Mouse (Mus musculus): ENCODE data around the gene Abhd17a. TPM values are rescaled to one million over a fixed set of nuclear protein-coding genes. Genes with fewer than 3 reads are reported as not detected.

The Abhd17a gene
- total and polyA plus RNA-seq, 2 experiments from 2014 or later: 154 to 201 TPM

DNA sequence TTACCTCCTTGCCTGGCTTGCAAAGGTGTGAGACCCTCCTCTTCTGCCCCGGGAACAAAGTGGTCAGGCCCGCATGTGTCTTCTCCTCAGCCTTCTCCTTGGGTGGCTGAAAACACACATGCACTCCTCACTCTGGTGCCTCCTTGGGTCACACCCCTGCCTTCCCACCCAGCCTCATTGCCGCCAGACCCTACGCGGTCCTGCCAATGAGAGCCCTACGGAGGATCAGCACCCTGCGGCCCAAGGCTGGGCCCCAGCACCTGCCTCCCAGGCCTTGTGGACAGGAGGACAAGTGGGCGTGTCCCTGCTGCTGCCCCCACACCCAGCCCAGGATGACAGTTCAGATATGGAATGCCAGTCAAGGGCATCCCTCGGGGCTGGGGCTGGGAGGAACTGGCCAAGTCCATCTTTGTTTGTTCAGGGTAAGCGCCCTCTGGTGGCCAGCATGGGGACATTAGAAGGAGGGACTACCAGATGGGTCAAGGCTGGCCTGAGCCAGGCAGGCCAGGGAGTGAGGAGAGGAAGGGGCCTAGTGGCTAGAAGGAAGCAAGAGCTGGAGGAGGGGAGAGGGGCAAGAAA, 41.6 kb downstream of the Abhd17a start:
- WGBS: 74% methylated on average over 10 of the region's 10 CpGs
- ATAC-seq (peak; percentile 71), DNase-seq (peak; percentile 62)
- Histone ChIP-seq H3K4me2 (ENCODE audit: low read depth) (no peak overlapping the region), H3K9me3 (ENCODE audit: low read length) (no peaks in the 10 kb centered on the region), H3K4me3 (ENCODE audit: low read depth, low read length) (no peak overlapping the region), H3K27me3 (ENCODE audit: insufficient read depth, low read length) (no peaks in the 10 kb centered on the region), H3K4me1 (ENCODE audit: insufficient read depth) (no peaks in the 10 kb centered on the region), H3K9ac (no peak overlapping the region), H3K36me3 (ENCODE audit: insufficient read depth) (peaks cover 61% of the 10 kb centered on the region), H3K27ac (ENCODE audit: low read depth, low read length) (no peak overlapping the region)
- peak; percentile 86 for TF ChIP-seq CTCF (IDR thresholded peaks at IDR 0.05; ENCODE audit: low read depth)

DNA sequence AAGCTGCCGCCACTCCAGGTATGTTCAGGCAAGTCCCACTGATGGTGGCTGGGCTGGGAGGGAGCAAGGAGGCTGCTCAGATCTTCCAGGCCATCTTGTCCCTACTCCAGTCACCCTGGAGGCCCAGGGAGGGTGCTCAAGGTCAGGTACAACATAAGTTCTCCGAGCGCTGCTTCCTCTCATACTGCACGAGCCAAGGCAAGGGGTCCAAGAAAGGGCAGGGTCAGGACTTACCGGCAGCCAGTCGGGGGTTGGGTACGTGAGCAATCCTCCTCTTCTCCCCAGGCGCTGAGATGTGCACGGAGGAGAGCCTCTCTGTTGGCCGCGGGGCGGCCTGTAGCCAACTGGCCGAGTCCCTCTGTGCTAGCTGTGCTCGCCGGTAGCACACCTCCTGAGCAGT, 42.6 kb downstream of the Abhd17a start:
- ATAC-seq: no peak
- TF ChIP-seq CTCF (IDR thresholded peaks at IDR 0.05; ENCODE audit: low read depth): no peak
- no peaks in the 10 kb centered on the region for H3K9me3 ChIP-seq (ENCODE audit: low read length)
- 91% methylated on average over 15 of the region's 15 CpGs for WGBS
- no peak overlapping the region for H3K27ac ChIP-seq (ENCODE audit: low read depth, low read length)
- H3K4me3 ChIP-seq (ENCODE audit: low read depth, low read length): no peak overlapping the region
- H3K4me1 ChIP-seq (ENCODE audit: insufficient read depth): no peaks in the 10 kb centered on the region
- no peaks in the 10 kb centered on the region for H3K27me3 ChIP-seq (ENCODE audit: insufficient read depth, low read length)
- H3K9ac ChIP-seq: no peak overlapping the region
- H3K4me2 ChIP-seq (ENCODE audit: low read depth): no peak overlapping the region
- DNase-seq: no peak
- peaks cover 71% of the 10 kb centered on the region for H3K36me3 ChIP-seq (ENCODE audit: insufficient read depth)

DNA sequence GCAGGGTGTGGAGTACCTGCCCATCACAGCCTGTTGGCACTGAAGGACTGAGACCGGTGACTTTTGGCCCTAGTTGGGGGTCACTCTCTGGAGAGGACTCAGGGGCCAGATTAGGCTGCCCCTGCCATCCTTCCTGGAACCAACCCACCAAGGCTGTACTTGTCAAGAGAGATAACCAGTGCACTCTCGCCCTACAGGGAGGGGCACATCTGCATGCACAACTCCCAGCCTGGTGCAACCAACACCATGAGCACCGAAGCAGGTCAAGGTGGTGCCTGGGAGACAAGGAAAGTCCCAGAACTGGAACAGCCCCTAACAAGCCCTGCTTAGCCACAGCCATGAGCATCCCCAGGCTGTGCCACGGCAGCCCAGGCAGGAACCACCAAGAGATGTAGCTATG, 43.2 kb downstream of the Abhd17a start:
- Histone ChIP-seq H3K27ac (ENCODE audit: low read depth, low read length) (no peak overlapping the region), H3K9me3 (ENCODE audit: low read length) (no peaks in the 10 kb centered on the region), H3K4me2 (ENCODE audit: low read depth) (no peak overlapping the region), H3K36me3 (ENCODE audit: insufficient read depth) (peaks cover 77% of the 10 kb centered on the region), H3K4me1 (ENCODE audit: insufficient read depth) (no peaks in the 10 kb centered on the region), H3K4me3 (ENCODE audit: low read depth, low read length) (no peak overlapping the region), H3K27me3 (ENCODE audit: insufficient read depth, low read length) (no peaks in the 10 kb centered on the region), H3K9ac (no peak overlapping the region)
- 93% methylated on average over 4 of the region's 4 CpGs for WGBS
- ATAC-seq (no peak), DNase-seq (no peak)
- no peak for TF ChIP-seq CTCF (IDR thresholded peaks at IDR 0.05; ENCODE audit: low read depth)

DNA sequence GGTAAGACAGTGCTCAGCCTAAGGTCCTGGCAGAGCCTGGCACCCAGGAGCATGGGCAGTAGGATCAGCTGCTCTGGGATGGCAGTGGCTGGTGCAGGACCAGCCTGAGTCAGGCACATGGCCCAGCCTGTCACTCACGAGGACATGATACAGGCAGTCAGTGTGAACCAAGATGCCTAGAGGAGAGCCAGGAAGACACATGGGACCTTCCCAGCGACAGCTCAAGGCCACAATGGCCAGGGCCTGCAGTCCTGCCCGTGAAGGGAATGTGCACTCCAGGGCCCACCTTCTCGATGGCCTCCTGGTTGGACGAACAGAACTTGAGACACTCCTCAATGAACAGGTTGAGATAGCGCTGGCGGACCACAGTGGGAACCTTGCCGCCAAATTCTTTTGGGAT, 44.6 kb downstream of the Abhd17a start:
- Histone ChIP-seq H3K4me3 (ENCODE audit: low read depth, low read length) (no peak overlapping the region), H3K9ac (no peak overlapping the region), H3K27ac (ENCODE audit: low read depth, low read length) (no peak overlapping the region), H3K4me2 (ENCODE audit: low read depth) (no peak overlapping the region), H3K9me3 (ENCODE audit: low read length) (no peaks in the 10 kb centered on the region), H3K36me3 (ENCODE audit: insufficient read depth) (peaks cover 84% of the 10 kb centered on the region), H3K4me1 (ENCODE audit: insufficient read depth) (no peaks in the 10 kb centered on the region), H3K27me3 (ENCODE audit: insufficient read depth, low read length) (no peaks in the 10 kb centered on the region)
- WGBS: 93% methylated on average over 8 of the region's 8 CpGs
- DNase-seq (no peak), ATAC-seq (no peak)
- TF ChIP-seq CTCF (IDR thresholded peaks at IDR 0.05; ENCODE audit: low read depth): no peak

DNA sequence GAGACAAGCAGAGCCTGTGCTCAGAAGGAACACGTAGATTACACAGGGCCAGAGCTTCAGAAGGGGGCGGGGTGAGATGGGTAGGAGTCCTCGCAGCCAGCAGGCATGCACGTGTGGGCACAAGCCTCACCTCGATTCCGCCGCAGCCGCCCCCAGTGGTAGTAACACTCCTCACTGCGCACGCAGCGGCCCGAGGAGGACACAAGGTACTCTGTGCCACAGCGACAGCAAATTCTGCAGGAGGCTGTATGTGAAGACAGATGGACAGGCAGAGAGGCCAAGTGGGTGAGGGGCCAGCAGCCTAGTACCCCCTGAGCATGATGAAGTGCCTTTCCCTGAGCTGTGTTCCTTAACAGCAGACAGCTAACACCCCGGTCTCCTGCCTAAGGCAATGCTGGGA, 46.3 kb downstream of the Abhd17a start:
- Histone ChIP-seq H3K36me3 (ENCODE audit: insufficient read depth) (peaks cover 73% of the 10 kb centered on the region), H3K4me1 (ENCODE audit: insufficient read depth) (no peaks in the 10 kb centered on the region), H3K9me3 (ENCODE audit: low read length) (no peaks in the 10 kb centered on the region), H3K27ac (ENCODE audit: low read depth, low read length) (no peak overlapping the region), H3K4me3 (ENCODE audit: low read depth, low read length) (no peak overlapping the region), H3K4me2 (ENCODE audit: low read depth) (no peak overlapping the region), H3K9ac (no peak overlapping the region), H3K27me3 (ENCODE audit: insufficient read depth, low read length) (no peaks in the 10 kb centered on the region)
- 96% methylated on average over 14 of the region's 14 CpGs for WGBS
- TF ChIP-seq CTCF (IDR thresholded peaks at IDR 0.05; ENCODE audit: low read depth): no peak
- DNase-seq (no peak), ATAC-seq (no peak)

DNA sequence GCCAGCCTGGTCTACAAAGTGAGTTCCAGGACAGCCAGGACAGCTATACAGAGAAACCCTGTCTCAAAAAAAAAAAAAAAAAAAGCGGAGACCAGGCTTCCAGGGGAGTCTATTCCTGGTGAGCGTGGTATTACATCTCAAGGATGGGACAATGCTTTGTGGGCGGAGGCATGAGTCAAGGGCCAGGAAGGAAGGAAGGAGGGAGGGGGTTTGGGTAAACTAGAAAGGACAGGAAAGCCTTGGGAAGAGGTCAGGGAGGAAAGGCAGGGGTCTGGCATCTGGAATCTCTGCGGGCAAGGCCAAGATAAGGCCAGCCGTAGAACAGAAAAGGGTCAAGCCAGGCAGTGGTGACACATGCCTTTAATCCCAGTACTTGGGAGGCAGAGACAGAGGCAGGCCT, 50.6 kb downstream of the Abhd17a start:
- ATAC-seq: no peak

DNA sequence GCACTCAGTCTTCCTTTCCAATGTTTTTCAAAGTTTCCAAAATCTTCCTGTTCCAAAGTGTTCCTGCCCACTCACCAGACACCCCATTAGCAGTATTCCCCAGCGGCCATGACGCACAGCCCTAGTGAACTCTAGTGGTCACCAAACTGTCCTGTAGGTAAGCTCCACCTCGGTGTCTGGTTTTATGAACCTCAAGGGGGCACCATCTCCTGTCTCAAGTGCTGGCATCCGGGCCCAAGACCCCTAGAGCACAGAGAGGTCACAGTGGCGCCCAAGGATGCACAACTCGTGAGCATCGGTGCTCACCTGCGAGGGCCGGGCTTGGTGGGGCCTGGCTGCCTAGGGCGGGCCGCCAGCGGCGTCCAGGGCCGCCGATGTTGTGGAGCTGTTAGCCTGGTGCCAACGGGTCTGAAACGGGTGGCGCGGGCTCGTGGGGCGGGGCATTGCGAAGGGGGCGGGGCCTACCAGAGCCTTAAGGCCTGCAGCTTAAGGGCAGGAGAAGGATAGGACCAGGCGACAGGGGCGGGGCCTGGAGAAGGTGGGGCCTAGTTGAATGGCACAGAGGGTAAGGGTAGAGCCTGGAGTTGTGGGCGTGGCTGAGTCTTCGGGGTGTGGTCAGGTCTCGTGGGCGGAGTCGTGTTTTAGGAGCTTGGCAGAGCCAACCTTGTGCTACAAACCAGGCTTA, 51.3 kb downstream of the Abhd17a start, which contains the start of gene Atp8b3:
Gene Atp8b3 (minus strand): TSS at position 415 of the 685 bp plus-strand sequence.
- WGBS: 3% methylated on average over 30 of the region's 30 CpGs
- no peak within 1 kb of the TSS for H3K4me3 ChIP-seq (ENCODE audit: low read depth, low read length)
- no peak within 1 kb of the TSS for H3K9ac ChIP-seq
- TF ChIP-seq CTCF (IDR thresholded peaks at IDR 0.05; ENCODE audit: low read depth): peak; percentile 29; the same call in 1 of the 2 replicates
- no peaks in the 10 kb centered on the region for H3K9me3 ChIP-seq (ENCODE audit: low read length)
- H3K36me3 ChIP-seq (ENCODE audit: insufficient read depth): peaks cover 29% of the 10 kb centered on the region
- H3K4me1 ChIP-seq (ENCODE audit: insufficient read depth): no peaks in the 10 kb centered on the region; the same call in 1 of the 2 replicates
- no peak within 1 kb of the TSS for H3K27ac ChIP-seq (ENCODE audit: low read depth, low read length)
- H3K4me2 ChIP-seq (ENCODE audit: low read depth): peak within 1 kb of the TSS; percentile 28; the same call in 1 of the 2 replicates
- H3K27me3 ChIP-seq (ENCODE audit: insufficient read depth, low read length): peaks cover 4% of the 10 kb centered on the region
- peak; percentile 18 for DNase-seq
- ATAC-seq: peak; percentile 53; the same call in 1 of the 2 replicates

More for the DNA sequence above, 50.6 kb downstream of the Abhd17a start:
- WGBS: 64% methylated on average over 5 of the region's 5 CpGs
- Histone ChIP-seq H3K4me3 (ENCODE audit: low read depth, low read length) (no peak overlapping the region), H3K9me3 (ENCODE audit: low read length) (no peaks in the 10 kb centered on the region), H3K9ac (no peak overlapping the region), H3K4me2 (ENCODE audit: low read depth) (no peak overlapping the region), H3K27me3 (ENCODE audit: insufficient read depth, low read length) (peaks cover 4% of the 10 kb centered on the region), H3K27ac (ENCODE audit: low read depth, low read length) (no peak overlapping the region), H3K4me1 (ENCODE audit: insufficient read depth) (no peaks in the 10 kb centered on the region; the same call in 1 of the 2 replicates), H3K36me3 (ENCODE audit: insufficient read depth) (peaks cover 35% of the 10 kb centered on the region)
- no peak for DNase-seq
- TF ChIP-seq CTCF (IDR thresholded peaks at IDR 0.05; ENCODE audit: low read depth): no peak
